Mouse (Mus musculus): Measurements from ENCODE around the gene Rabgap1. TPM values are rescaled to one million over a fixed set of nuclear protein-coding genes. Genes with fewer than 3 reads are reported as not detected.

Rabgap1 gene
- polyA plus RNA-seq, 1 experiment, result 16.0 TPM

DNA sequence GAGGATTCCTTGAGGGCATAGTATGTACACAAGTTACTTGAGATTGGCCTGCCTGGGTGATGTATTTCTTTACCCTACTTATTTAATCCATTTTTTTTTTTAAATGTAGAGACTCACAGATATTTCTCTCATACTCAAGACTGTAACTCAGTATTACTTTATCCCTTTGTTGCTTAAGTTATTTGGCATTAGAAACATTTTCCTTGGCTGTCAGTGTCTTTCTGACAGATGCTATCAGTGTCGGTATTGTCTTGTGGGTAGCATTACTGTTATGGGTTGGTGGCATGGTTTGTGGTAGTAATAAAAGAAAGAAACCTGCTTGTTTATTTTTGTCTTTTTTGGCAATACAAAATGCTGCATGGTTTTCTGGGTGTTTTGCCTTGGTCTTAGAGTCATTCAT lies 87.7 kb downstream of the Rabgap1 start:
- Histone ChIP-seq H3K4me2 (ENCODE audit: low read depth) (no peak overlapping the region), H3K36me3 (ENCODE audit: control insufficient read depth, insufficient read depth) (peaks cover 30% of the 10 kb centered on the region), H3K79me2 (ENCODE audit: control insufficient read depth, insufficient read depth) (no peaks in the 10 kb centered on the region), H3K27me3 (ENCODE audit: control insufficient read depth, insufficient read depth, insufficient read length) (no peaks in the 10 kb centered on the region), H3K4me3 (no peak overlapping the region), H3ac (ENCODE audit: control insufficient read depth, insufficient read length) (no peak overlapping the region)
- TF ChIP-seq SRF (IDR thresholded peaks at IDR 0.05; ENCODE audit: control insufficient read depth, insufficient read length, low read depth), result no peak
- no peak for TF ChIP-seq CEBPB (IDR thresholded peaks at IDR 0.05; ENCODE audit: insufficient read depth, poor library complexity, severe bottlenecking)

DNA sequence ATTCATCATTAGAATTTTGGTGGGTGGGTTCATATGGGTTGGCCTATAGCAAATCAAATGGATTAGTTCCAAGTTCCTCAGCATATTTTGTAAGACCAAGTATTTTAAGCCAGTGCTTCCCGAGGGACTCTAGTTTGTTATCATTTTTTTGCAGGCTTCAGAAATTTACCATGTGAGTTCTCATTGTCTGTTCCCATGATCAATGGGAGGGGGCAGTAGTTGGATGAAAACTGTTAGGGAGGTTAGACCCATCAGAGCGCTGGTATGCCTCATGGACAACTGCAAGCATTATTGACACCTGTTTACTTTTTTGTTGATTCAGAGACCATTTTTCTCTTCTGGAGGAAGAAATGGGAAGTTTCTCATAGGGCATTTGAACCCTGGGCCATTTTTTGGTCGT lies 88.6 kb downstream of the Rabgap1 start:
- H3K79me2 ChIP-seq (ENCODE audit: control insufficient read depth, insufficient read depth), result no peaks in the 10 kb centered on the region
- no peak overlapping the region for H3K4me3 ChIP-seq
- H3K27me3 ChIP-seq (ENCODE audit: control insufficient read depth, insufficient read depth, insufficient read length), result no peaks in the 10 kb centered on the region
- H3ac ChIP-seq (ENCODE audit: control insufficient read depth, insufficient read length), result no peak overlapping the region
- peaks cover 38% of the 10 kb centered on the region for H3K36me3 ChIP-seq (ENCODE audit: control insufficient read depth, insufficient read depth)
- no peak for TF ChIP-seq CEBPB (IDR thresholded peaks at IDR 0.05; ENCODE audit: insufficient read depth, poor library complexity, severe bottlenecking)
- no peak for TF ChIP-seq SRF (IDR thresholded peaks at IDR 0.05; ENCODE audit: control insufficient read depth, insufficient read length, low read depth)
- no peak for TF ChIP-seq REST (IDR thresholded peaks at IDR 0.05; ENCODE audit: insufficient read depth, insufficient read length)
- no peak for TF ChIP-seq MYOG (IDR thresholded peaks at IDR 0.05; ENCODE audit: control insufficient read depth in 1 of 3, insufficient read depth in 1 of 3, insufficient read length in 2 of 3, low read depth in 2 of 3)
- TF ChIP-seq MAX (IDR thresholded peaks at IDR 0.05; ENCODE audit: low read depth), result no peak
- TF ChIP-seq USF1 (IDR thresholded peaks at IDR 0.05; ENCODE audit: low read depth), result no peak
- no peak for TF ChIP-seq TCF12 (IDR thresholded peaks at IDR 0.05; ENCODE audit: insufficient read depth, poor library complexity, severe bottlenecking)
- TF ChIP-seq MYOD1 (IDR thresholded peaks at IDR 0.05; ENCODE audit: control insufficient read depth in 1 of 3, insufficient read length in 2 of 3, low read depth in 2 of 3), result no peak
- no peak for TF ChIP-seq TCF3 (IDR thresholded peaks at IDR 0.05; ENCODE audit: insufficient read length, low read depth)
- no peak for TF ChIP-seq E2F4 (IDR thresholded peaks at IDR 0.05; ENCODE audit: insufficient read depth)
- TF ChIP-seq POLR2AphosphoS2 (IDR thresholded peaks at IDR 0.05; ENCODE audit: insufficient read length, low read depth), result no peak
- TF ChIP-seq POLR2A (IDR thresholded peaks at IDR 0.05; ENCODE audit: insufficient read length, low read depth), result no peak
- no peak overlapping the region for H3K4me2 ChIP-seq (ENCODE audit: low read depth)

DNA sequence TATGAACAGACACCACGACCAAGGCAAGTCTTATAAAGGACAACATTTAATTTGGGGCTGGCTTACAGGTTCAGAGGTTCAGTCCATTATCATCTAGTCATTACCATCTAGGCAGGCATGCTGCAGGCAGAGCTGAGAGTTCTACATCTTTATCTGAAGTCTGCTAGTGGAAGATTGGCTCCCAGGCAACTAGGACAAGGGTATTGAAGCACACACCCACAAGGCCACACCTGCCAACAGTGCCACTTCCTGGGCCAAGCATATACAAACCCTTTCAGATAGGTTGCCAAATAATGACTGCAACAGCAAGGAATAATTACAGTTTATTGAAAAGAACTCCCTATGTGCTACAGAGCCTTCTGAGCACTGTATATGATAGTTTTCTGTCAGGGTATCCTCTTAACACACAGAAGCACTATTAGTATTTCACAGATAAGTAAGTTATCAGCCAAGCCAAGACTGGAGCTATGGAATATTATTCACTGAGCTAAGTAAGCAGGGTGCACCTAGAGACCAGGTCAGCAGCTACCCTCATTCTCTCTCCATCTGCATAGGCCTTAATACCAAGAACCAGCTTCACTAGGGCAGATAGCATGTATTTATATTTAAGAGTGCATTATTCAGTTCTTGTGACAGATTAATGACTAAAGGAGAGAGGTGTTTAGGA lies 106.4 kb downstream of the Rabgap1 start:
- H3K4me2 ChIP-seq (ENCODE audit: low read depth), result no peak overlapping the region
- no peak overlapping the region for H3K4me3 ChIP-seq
- H3ac ChIP-seq (ENCODE audit: control insufficient read depth, insufficient read length), result no peak overlapping the region
- H3K27me3 ChIP-seq (ENCODE audit: control insufficient read depth, insufficient read depth, insufficient read length), result no peaks in the 10 kb centered on the region
- TF ChIP-seq SRF (IDR thresholded peaks at IDR 0.05; ENCODE audit: control insufficient read depth, insufficient read length, low read depth), result no peak
- no peaks in the 10 kb centered on the region for H3K79me2 ChIP-seq (ENCODE audit: control insufficient read depth, insufficient read depth)
- peaks cover 44% of the 10 kb centered on the region for H3K36me3 ChIP-seq (ENCODE audit: control insufficient read depth, insufficient read depth)

DNA sequence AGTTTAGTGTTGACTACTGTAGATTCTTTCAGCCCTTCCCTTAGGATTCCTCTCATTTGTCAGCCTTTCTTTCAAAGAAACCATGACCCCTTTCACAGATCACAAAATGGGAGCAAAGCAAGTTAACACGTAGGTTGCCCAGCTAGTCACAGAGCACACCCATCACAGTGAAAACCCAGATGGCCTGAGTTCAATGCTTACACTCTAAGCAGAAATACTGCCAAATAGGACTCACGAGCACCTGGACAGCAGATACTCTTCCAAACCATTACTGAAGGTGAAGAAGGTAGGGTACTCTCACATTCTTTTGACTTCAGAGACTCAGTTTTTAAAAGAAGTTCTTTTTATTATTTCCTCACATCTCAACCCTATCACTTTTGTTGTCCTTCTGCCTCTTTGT lies 113.3 kb downstream of the Rabgap1 start:
- Histone ChIP-seq H3K4me2 (ENCODE audit: low read depth) (no peak overlapping the region), H3K4me3 (no peak overlapping the region), H3K79me2 (ENCODE audit: control insufficient read depth, insufficient read depth) (no peaks in the 10 kb centered on the region), H3K27me3 (ENCODE audit: control insufficient read depth, insufficient read depth, insufficient read length) (no peaks in the 10 kb centered on the region), H3K36me3 (ENCODE audit: control insufficient read depth, insufficient read depth) (peaks cover 70% of the 10 kb centered on the region), H3ac (ENCODE audit: control insufficient read depth, insufficient read length) (no peak overlapping the region)
- TF ChIP-seq POLR2A (IDR thresholded peaks at IDR 0.05; ENCODE audit: insufficient read length, low read depth) (no peak), TCF3 (IDR thresholded peaks at IDR 0.05; ENCODE audit: insufficient read length, low read depth) (no peak), CEBPB (IDR thresholded peaks at IDR 0.05; ENCODE audit: insufficient read depth, poor library complexity, severe bottlenecking) (no peak), REST (IDR thresholded peaks at IDR 0.05; ENCODE audit: insufficient read depth, insufficient read length) (no peak), POLR2AphosphoS2 (IDR thresholded peaks at IDR 0.05; ENCODE audit: insufficient read length, low read depth) (no peak), SRF (IDR thresholded peaks at IDR 0.05; ENCODE audit: control insufficient read depth, insufficient read length, low read depth) (no peak), USF1 (IDR thresholded peaks at IDR 0.05; ENCODE audit: low read depth) (no peak), MYOG (IDR thresholded peaks at IDR 0.05; ENCODE audit: control insufficient read depth in 1 of 3, insufficient read depth in 1 of 3, insufficient read length in 2 of 3, low read depth in 2 of 3) (no peak)

DNA sequence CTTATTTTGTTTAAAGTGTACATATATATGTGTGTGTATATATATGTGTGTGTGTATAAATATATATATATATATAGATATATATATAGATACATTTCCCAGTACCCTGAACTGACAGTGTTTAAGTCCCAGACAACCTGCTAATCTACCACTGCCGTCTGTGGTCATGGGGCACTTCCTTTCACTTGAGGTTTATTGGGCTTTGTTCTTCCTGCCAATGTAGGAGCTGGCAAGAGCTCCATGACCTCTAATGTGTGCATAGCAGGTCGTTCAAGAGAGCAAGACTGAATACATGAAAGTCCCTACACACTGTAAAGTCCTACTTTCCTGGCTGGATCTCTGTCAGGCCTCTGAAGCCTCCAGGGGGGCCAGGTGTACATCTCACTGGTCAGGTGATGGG lies 122.5 kb downstream of the Rabgap1 start:
- no peaks in the 10 kb centered on the region for H3K79me2 ChIP-seq (ENCODE audit: control insufficient read depth, insufficient read depth)
- H3K4me2 ChIP-seq (ENCODE audit: low read depth), result no peak overlapping the region
- no peak for TF ChIP-seq POLR2AphosphoS2 (IDR thresholded peaks at IDR 0.05; ENCODE audit: insufficient read length, low read depth)
- TF ChIP-seq E2F4 (IDR thresholded peaks at IDR 0.05; ENCODE audit: insufficient read depth), result no peak
- no peak for TF ChIP-seq MYOG (IDR thresholded peaks at IDR 0.05; ENCODE audit: control insufficient read depth in 1 of 3, insufficient read depth in 1 of 3, insufficient read length in 2 of 3, low read depth in 2 of 3)
- no peak for TF ChIP-seq MAX (IDR thresholded peaks at IDR 0.05; ENCODE audit: low read depth)
- H3K4me3 ChIP-seq, result no peak overlapping the region
- H3K27me3 ChIP-seq (ENCODE audit: control insufficient read depth, insufficient read depth, insufficient read length), result no peaks in the 10 kb centered on the region
- no peak overlapping the region for H3ac ChIP-seq (ENCODE audit: control insufficient read depth, insufficient read length)
- peaks cover 23% of the 10 kb centered on the region for H3K36me3 ChIP-seq (ENCODE audit: control insufficient read depth, insufficient read depth)

Data from myocyte (in vitro differentiated cells).